Mouse (Mus musculus): ENCODE measurements at regions not wholly inside any gene's neighbourhood (a gene's known extent, or its start where the extent isn't known, plus 50 kb on each side); places are given as distances from the start of the nearest gene placed in this dataset.

GRCm38 (mm10) chr13:115911524-115912459 lies 397.7 kb downstream of the Isl1 start:
- no peak overlapping the region for H3K4me3 ChIP-seq (replicated peaks in 1 of 3; ENCODE audit: low read depth in 2 of 3, low read length in 2 of 3, poor library complexity in 1 of 3)
- dilution Hi-C loops (cut with MboI; ENCODE audit: extremely low pct_ligation_motif_present, extremely low pct_unique_long_range_greater_than_20kb, low sequenced_read_pairs) (no loop called here), in situ Hi-C loops (cut with MboI; ENCODE audit: low pct_ligation_motif_present, low pct_unique_long_range_greater_than_20kb, low sequenced_read_pairs) (no loop called here)
- H3K9me3 ChIP-seq (replicated peaks; ENCODE audit: low read length) = peaks cover 19% of the 10 kb centered on the region
- no peak for DNase-seq (ENCODE audit: extremely low read depth)
- no peak for TF ChIP-seq SMC3 (IDR thresholded peaks at IDR 0.05; ENCODE audit: low read depth, low read length)
- TF ChIP-seq ZNF384 (IDR thresholded peaks at IDR 0.05; ENCODE audit: low read depth, low read length) = no peak
- no peak for TF ChIP-seq MYC (IDR thresholded peaks at IDR 0.05; ENCODE audit: low read depth, low read length)
- TF ChIP-seq CHD2 (IDR thresholded peaks at IDR 0.05; ENCODE audit: low read length) = no peak
- no peak for TF ChIP-seq MAZ (IDR thresholded peaks at IDR 0.05; ENCODE audit: low read depth, low read length)
- no peak for TF ChIP-seq EP300 (IDR thresholded peaks at IDR 0.05; ENCODE audit: low read length)
- no peak for TF ChIP-seq NELFE (IDR thresholded peaks at IDR 0.05; ENCODE audit: low read depth, low read length)
- TF ChIP-seq MXI1 (IDR thresholded peaks at IDR 0.05; ENCODE audit: low read depth, low read length) = no peak
- TF ChIP-seq NRF1 (IDR thresholded peaks at IDR 0.05; ENCODE audit: low read depth, low read length) = no peak
- TF ChIP-seq ZC3H11A (IDR thresholded peaks at IDR 0.05; ENCODE audit: low read depth, low read length) = no peak
- TF ChIP-seq E2F4 (IDR thresholded peaks at IDR 0.05; ENCODE audit: insufficient replicate concordance, low read depth, low read length) = no peak
- no peak for TF ChIP-seq IRF4 (IDR thresholded peaks at IDR 0.05; ENCODE audit: low read depth, low read length)
- TF ChIP-seq POLR2A (IDR thresholded peaks at IDR 0.05; ENCODE audit: low read depth, low read length) = no peak
- TF ChIP-seq MAX (IDR thresholded peaks at IDR 0.05; ENCODE audit: low read length) = no peak
- TF ChIP-seq KAT2A (IDR thresholded peaks at IDR 0.05; ENCODE audit: insufficient replicate concordance, low read length) = no peak
- TF ChIP-seq ELF1 (IDR thresholded peaks at IDR 0.05; ENCODE audit: low read depth, low read length) = no peak
- no peak for TF ChIP-seq MAFK (IDR thresholded peaks at IDR 0.05; ENCODE audit: insufficient replicate concordance, low read length)
- no peak for TF ChIP-seq RCOR1 (conservative IDR thresholded peaks at IDR 0.05; ENCODE audit: low read depth, low read length)
- no peak for TF ChIP-seq JUN (IDR thresholded peaks at IDR 0.05; ENCODE audit: insufficient read depth, low read depth, low read length)
- no peaks in the 10 kb centered on the region for H3K4me1 ChIP-seq (ENCODE audit: control insufficient read depth in 1 of 2, insufficient read depth in 2 of 2)
- no peak overlapping the region for H3K9ac ChIP-seq (ENCODE audit: insufficient read depth, low read depth)
- no peaks in the 10 kb centered on the region for H3K36me3 ChIP-seq (replicated peaks in 1 of 2; ENCODE audit: control insufficient read depth in 1 of 2, insufficient read depth in 1 of 2, low read length in 1 of 2)
- H3K4me2 ChIP-seq (ENCODE audit: insufficient read depth, low read depth, poor library complexity, severe bottlenecking) = no peak overlapping the region
- no peaks in the 10 kb centered on the region for H3K79me2 ChIP-seq (replicated peaks; ENCODE audit: control insufficient read depth, extremely low read depth, insufficient read depth, poor library complexity, severe bottlenecking)
- no peak overlapping the region for H3K27ac ChIP-seq (ENCODE audit: insufficient read depth, low read depth)
- no peaks in the 10 kb centered on the region for H3K27me3 ChIP-seq (replicated peaks)

- no peaks in the 10 kb centered on the region for H3K27me3 ChIP-seq (replicated peaks)
- H3K4me2 ChIP-seq (ENCODE audit: insufficient read depth, low read depth, poor library complexity, severe bottlenecking) = no peak overlapping the region
- dilution Hi-C loops (cut with MboI; ENCODE audit: extremely low pct_ligation_motif_present, extremely low pct_unique_long_range_greater_than_20kb, low sequenced_read_pairs) (no loop called here), in situ Hi-C loops (cut with MboI; ENCODE audit: low pct_ligation_motif_present, low pct_unique_long_range_greater_than_20kb, low sequenced_read_pairs) (no loop called here)
- H3K36me3 ChIP-seq (replicated peaks in 1 of 2; ENCODE audit: control insufficient read depth in 1 of 2, insufficient read depth in 1 of 2, low read length in 1 of 2) = no peaks in the 10 kb centered on the region
- H3K4me1 ChIP-seq (ENCODE audit: control insufficient read depth in 1 of 2, insufficient read depth in 2 of 2) = no peaks in the 10 kb centered on the region
- no peak for TF ChIP-seq ZNF384 (IDR thresholded peaks at IDR 0.05; ENCODE audit: low read depth, low read length)
- no peak overlapping the region for H3K9ac ChIP-seq (ENCODE audit: insufficient read depth, low read depth)
- H3K27ac ChIP-seq (ENCODE audit: insufficient read depth, low read depth) = no peak overlapping the region
- no peak overlapping the region for H3K4me3 ChIP-seq (replicated peaks in 1 of 3; ENCODE audit: low read depth in 2 of 3, low read length in 2 of 3, poor library complexity in 1 of 3)
- H3K9me3 ChIP-seq (replicated peaks; ENCODE audit: low read length) = peaks cover 20% of the 10 kb centered on the region
- no peak for DNase-seq (ENCODE audit: extremely low read depth)
- H3K79me2 ChIP-seq (replicated peaks; ENCODE audit: control insufficient read depth, extremely low read depth, insufficient read depth, poor library complexity, severe bottlenecking) = no peaks in the 10 kb centered on the region
Observed at GRCm38 (mm10) chr13:115910866-115911449, 398.5 kb downstream of the Isl1 start.
